Mouse (Mus musculus) frontal cortex, postnatal 10 days (tissue): Measurements from ENCODE around the gene Slc4a2.

Source experiments
- DNase-seq, 2 experiments: peaks; one replicate each; pipeline ENCODE4 v3.0.0; 2022; ENCODE audit warnings: low spot score in 2 of 2, mixed read lengths in 1 of 2

The Slc4a2 gene

GRCm38 (mm10) chr5:24466762-24467161 is 43.1 kb downstream of the Slc4a2 start:
- DNase-seq = no peak

DNA sequence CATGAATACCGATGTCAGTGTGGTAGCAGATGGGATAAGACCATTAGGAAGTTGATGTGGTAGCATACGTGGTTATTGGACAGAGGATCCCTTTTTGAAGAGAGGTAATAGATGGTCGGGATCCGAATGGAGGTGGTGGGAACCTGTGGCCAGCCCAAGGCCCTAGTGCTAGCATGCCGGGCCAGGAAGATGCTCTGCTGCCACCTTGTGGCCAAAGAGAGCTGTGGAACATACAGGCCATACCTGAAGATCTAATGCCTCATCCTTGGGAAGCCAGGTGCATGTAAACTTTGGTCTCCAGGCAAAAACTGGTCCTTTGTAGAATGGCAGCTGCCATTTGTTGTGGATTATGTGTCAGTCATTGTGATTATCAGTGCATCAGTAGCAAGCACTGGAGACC is 47.0 kb downstream of the Slc4a2 start:
- DNase-seq = peak in 1 of 2 experiments; percentile 58

GRCm38 (mm10) chr5:24472884-24473619 is 49.4 kb downstream of the Slc4a2 start:
- DNase-seq = no peak

GRCm38 (mm10) chr5:24474025-24474722 is 50.5 kb downstream of the Slc4a2 start:
- no peak for DNase-seq

DNA sequence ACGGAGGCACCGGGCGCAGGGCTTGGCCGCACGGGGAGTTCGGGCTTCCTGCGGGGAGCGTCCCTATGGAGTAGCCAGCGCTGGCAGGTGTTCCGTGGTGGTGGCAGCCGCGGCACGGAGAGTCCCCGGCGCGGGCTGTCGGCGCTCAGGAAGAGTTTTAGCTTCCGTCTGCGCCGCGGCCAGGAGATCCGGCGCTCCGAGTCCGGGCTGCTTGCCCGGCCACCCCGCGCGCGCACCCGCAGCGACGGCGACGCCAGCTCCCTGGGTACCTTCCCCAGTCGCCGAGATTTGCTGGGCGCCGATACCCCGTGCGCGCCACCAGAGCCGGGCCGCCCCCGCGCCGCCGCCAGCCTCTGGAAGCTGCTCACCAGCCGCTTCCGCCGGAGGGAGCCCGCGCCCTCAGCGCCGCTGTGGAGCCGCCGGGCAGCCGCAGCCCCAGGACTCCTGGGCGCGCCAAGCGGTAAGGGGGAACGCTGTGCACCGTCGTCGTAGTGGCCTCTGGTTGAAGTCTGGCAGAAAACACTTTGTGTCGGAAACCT is 51.2 kb downstream of the Slc4a2 start:
- peak in 1 of 2 experiments; percentile 67 for DNase-seq

DNA sequence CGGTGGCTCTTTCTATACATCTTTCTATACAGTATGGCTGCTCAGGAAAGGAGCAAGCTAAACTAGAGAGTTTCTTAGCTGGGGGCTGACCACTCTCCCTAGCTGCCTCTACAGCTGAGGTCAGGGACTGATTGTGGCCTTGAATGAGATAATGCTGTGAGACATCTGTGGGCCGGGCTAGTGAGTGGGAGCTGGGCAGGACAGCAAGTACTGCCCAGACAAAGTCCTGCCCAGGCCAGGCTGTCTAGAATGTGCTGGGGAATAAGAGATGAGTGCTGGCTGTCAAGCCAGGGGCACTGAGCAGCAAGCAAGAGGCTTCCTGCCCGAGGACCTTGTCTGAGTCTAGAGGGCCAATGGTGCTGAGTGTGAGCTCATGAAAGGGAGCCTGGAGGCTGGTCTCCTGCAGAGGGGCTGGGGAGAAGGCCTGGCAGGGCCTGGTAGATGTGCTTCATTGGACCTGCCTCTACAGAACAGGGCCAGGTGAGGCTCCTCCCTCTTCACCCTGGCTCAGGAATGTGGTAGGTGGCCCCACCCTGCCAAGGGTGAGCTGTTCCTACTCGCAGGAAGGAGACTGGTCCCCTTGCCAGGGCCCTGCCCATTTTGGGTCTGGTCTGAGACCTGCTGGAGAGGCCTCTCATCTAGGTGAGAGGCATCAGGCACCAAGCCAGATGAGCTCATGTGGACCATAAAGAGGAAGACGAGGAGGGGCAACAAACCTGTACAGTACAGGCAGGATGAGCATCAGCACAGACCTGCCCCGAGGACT is 52.0 kb downstream of the Slc4a2 start:
- DNase-seq = no peak

DNA sequence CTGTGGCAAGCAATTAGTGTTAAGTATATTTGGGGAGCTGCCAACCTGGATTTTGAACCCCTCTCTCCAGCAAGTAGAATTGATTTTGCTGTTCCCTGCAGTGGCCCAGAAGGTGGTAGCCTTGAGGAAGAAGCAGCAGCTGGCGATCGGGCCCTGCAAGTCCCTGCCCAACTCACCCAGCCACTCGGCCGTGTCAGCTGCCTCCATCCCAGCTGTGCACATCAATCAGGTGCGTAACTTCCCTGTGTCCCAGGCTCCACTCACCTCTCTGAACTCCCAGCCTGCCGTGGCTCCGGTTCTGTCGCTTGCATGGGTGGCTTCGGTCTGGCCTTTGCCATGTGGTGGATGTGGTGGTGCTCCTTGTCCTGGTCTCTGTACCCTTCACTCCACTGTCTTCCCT is 54.3 kb downstream of the Slc4a2 start:
- DNase-seq = no peak

- peak in 1 of 2 experiments; percentile 52 for DNase-seq
Measured at GRCm38 (mm10) chr5:24481647-24482046, 58.0 kb downstream of the Slc4a2 start.

DNA sequence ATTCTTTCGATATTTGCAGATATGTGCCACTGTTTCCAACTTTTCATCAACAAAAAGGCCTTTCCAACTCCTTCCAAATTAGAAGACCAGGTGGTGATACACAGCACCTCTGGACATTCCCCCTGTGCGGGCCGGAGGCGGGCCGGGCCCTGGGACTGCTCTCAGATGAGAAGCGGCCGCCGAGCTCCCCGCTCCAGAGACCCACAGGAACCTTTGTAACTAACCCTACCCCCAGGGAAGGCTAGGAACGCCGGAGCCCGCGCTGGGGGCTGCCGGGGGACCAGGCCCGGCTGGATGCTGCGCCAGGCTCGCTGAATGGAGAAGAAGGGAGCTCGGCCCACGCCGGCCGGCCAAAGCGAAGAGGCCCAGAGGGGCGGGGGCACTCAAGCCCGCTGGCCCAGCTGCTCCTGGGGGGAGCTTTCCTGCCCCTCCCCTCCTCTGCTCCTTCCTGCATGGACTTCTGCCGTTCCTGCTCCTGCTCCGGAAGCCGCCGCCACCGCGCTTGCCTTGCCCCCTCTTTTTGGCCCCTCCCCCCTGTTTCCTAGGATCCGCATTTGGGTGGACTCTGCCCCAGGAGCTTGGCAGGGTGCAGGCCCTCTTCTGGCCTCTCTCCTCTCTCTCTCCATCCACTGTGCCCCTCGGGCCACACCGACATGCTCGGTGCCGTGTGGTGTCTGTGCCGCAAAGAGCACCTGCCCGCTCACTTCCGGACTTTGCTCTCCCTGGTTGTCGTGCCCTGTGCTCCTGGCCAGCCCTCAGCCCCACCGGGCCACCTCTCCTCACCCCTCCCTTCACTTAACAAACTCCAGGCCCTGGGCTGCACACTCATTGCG is 58.8 kb downstream of the Slc4a2 start:
- no peak for DNase-seq

- peak in 1 of 2 experiments; percentile 69 for DNase-seq
Measured at GRCm38 (mm10) chr5:24483326-24483725, 59.7 kb downstream of the Slc4a2 start.

GRCm38 (mm10) chr5:24484963-24485362 is 61.3 kb downstream of the Slc4a2 start:
- DNase-seq = no peak

GRCm38 (mm10) chr5:24486097-24486496 is 62.5 kb downstream of the Slc4a2 start:
- DNase-seq = peak; percentile 73 to 82

GRCm38 (mm10) chr5:24486738-24487137 is 63.1 kb downstream of the Slc4a2 start:
- no peak for DNase-seq

DNA sequence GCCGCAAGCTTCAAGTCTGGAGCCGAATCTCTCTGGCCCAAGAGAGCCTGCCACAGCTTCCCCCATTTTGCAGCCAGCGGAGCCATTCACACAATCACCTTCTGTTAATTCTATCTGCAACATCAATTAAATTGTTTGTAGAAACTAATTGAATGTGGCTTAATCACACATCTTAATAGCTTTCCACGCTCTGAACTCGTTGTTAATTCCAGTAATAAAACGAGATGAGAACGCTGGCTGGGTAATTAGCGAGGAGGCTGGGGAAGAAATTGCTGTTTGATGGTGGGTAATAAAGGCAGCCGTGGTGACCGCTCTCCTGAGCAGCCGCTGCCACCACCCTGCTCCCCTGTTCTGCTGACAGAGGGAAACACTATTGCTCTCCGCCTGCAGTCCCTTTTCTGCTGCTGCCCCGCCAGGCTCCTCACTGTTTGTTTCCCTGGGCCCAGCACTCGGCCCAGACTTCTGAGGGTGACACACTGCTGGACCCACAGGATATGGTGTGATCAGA is 66.8 kb downstream of the Slc4a2 start:
- no peak for DNase-seq
